In the genomic region with DNA sequence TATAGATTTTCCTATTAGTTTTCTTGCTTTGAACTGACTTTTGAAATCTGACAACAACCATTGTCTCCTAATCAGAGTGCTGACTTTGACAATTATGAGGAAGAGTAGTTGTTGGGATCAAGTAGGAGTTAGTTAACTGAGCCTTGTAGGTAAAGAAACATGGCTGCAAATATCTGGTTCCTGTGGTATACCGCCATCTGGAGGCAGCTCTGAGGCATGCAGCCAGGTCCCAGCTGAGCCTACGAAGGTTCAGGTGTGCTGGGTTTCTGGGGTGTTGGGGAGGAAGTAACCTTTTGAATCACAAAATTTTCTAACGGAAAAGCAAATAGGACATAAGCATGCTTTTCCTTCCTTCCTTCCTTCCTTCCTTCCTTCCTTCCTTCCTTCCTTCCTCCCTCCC, we compare ENCODE assay signal across 16 mouse cellular contexts.
DNase-seq lines count a peak whose midpoint lies in the region; ATAC-seq and TF ChIP-seq lines count a peak whose summit lies in the region.
"Had no signal": no experiment of that assay in that cellular context is flagged by ENCODE, and none has a peak within 500 bp of the region (broad histone marks: within the 10 kb centered on the region; RNA-seq: fewer than 3 reads in every experiment).

No protein-coding gene starts in this region.

- WGBS in heart, postnatal 0 days, result 62% methylated on average over 3 of the region's 3 CpGs
- 27% methylated on average over 3 of the region's 3 CpGs for WGBS in liver, embryonic 14.5 days (ENCODE audit: insufficient replicate concordance)

- no peaks in the 10 kb centered on the region for H3K4me1 ChIP-seq in heart, postnatal 0 days (ENCODE audit: control insufficient read depth, insufficient read depth)
- H3K4me1 ChIP-seq in liver, embryonic 14.5 days (replicated peaks; ENCODE audit: control insufficient read depth in 2 of 2, insufficient read depth in 2 of 2, low read length in 1 of 2), result no peaks in the 10 kb centered on the region
- no peaks in the 10 kb centered on the region for H3K4me1 ChIP-seq in E14TG2a.4 (replicated peaks; ENCODE audit: low read depth, low read length)

- no peak for TF ChIP-seq POLR2A in brain, embryonic 14.5 days (IDR thresholded peaks at IDR 0.05; ENCODE audit: borderline replicate concordance, extremely low read depth, insufficient read depth, insufficient read length, poor library complexity, severe bottlenecking)

- no peak overlapping the region for H3K9ac ChIP-seq in heart, postnatal 0 days (replicated peaks; ENCODE audit: low read depth, low read length)
- no peak overlapping the region for H3K9ac ChIP-seq in liver, embryonic 14.5 days (replicated peaks)
- H3K9ac ChIP-seq: midbrain, embryonic 12.5 days had no signal

- no peak overlapping the region for H3K27ac ChIP-seq in heart, postnatal 0 days (ENCODE audit: low read depth)
- H3K27ac ChIP-seq in liver, embryonic 14.5 days, result no peak overlapping the region
- H3K27ac ChIP-seq: embryonic facial prominence, embryonic 10.5 days; limb, embryonic 10.5 days; midbrain, embryonic 12.5 days had no signal

- H3K4me2 ChIP-seq in heart, postnatal 0 days (ENCODE audit: low read depth, low read length), result no peak overlapping the region
- no peak overlapping the region for H3K4me2 ChIP-seq in liver, embryonic 14.5 days (ENCODE audit: low read depth)
- H3K4me2 ChIP-seq: midbrain, embryonic 12.5 days had no signal

- TF ChIP-seq CTCF in heart, postnatal 0 days (IDR thresholded peaks at IDR 0.05; ENCODE audit: low read depth), result peak; percentile 19; the same call in 1 of the 2 replicates
- TF ChIP-seq CTCF in liver, embryonic 14.5 days (IDR thresholded peaks at IDR 0.05; ENCODE audit: low read depth), result peak; percentile 50
- peak; percentile 78 for TF ChIP-seq CTCF in E14TG2a.4 (conservative IDR thresholded peaks at IDR 0.05; ENCODE audit: low read length)
- peak; percentile 33; the same call in 1 of the 2 replicates for TF ChIP-seq CTCF in brain, embryonic 14.5 days (IDR thresholded peaks at IDR 0.05; ENCODE audit: borderline replicate concordance, extremely low read depth, insufficient read depth, insufficient read length)

- no peaks in the 10 kb centered on the region for H3K27me3 ChIP-seq in heart, postnatal 0 days (ENCODE audit: control insufficient read depth, insufficient read depth, low read length)
- H3K27me3 ChIP-seq in liver, embryonic 14.5 days (ENCODE audit: control insufficient read depth, insufficient read depth, low read length), result no peaks in the 10 kb centered on the region
- H3K27me3 ChIP-seq in E14TG2a.4 (ENCODE audit: insufficient read depth, low read length), result peaks cover 3% of the 10 kb centered on the region; the same call in 1 of the 2 replicates
- H3K27me3 ChIP-seq: midbrain, embryonic 12.5 days had no signal

- H3K36me3 ChIP-seq in heart, postnatal 0 days (replicated peaks; ENCODE audit: control insufficient read depth, insufficient read depth, low read length), result no peaks in the 10 kb centered on the region
- no peaks in the 10 kb centered on the region for H3K36me3 ChIP-seq in liver, embryonic 14.5 days (replicated peaks; ENCODE audit: control insufficient read depth, insufficient read depth, low read depth)
- no peaks in the 10 kb centered on the region for H3K36me3 ChIP-seq in E14TG2a.4 (ENCODE audit: insufficient read depth, low read length)
- H3K36me3 ChIP-seq: embryonic facial prominence, embryonic 10.5 days; limb, embryonic 10.5 days; midbrain, embryonic 12.5 days had no signal

- H3K9me3 ChIP-seq in heart, postnatal 0 days (replicated peaks; ENCODE audit: control insufficient read depth, low read length), result no peaks in the 10 kb centered on the region
- H3K9me3 ChIP-seq in liver, embryonic 14.5 days (ENCODE audit: control insufficient read depth, low read length), result no peaks in the 10 kb centered on the region
- H3K9me3 ChIP-seq in E14TG2a.4 (ENCODE audit: low read length), result no peaks in the 10 kb centered on the region
- H3K9me3 ChIP-seq: embryonic facial prominence, embryonic 10.5 days; limb, embryonic 10.5 days; midbrain, embryonic 12.5 days had no signal

- no peak for ATAC-seq in heart, postnatal 0 days (ENCODE audit: insufficient read depth, low read depth)
- no peak for ATAC-seq in liver, embryonic 14.5 days (ENCODE audit: insufficient read depth)

- no peak for TF ChIP-seq EP300 in heart, postnatal 0 days (IDR thresholded peaks at IDR 0.05; ENCODE audit: low read depth)
- no peak for TF ChIP-seq EP300 in liver, embryonic 14.5 days (IDR thresholded peaks at IDR 0.05; ENCODE audit: low read depth)

- no peak for DNase-seq in heart, postnatal 0 days (ENCODE audit: low spot score)
- no peak for DNase-seq in heart, adult 8-10 months (ENCODE audit: low spot score)
- DNase-seq in liver, embryonic 14.5 days (ENCODE audit: low read depth in 3 of 3, low spot score in 3 of 3), result no peak
- DNase-seq in liver, result no peak
- DNase-seq in brain, embryonic 14.5 days (ENCODE audit: low read depth), result no peak
- no peak for DNase-seq in frontal cortex, postnatal 25 days (ENCODE audit: low spot score in 2 of 2)
- no peak for DNase-seq in left cerebral cortex, adult 11 months (ENCODE audit: low spot score)
- DNase-seq: cerebellum, adult 9-11 months; heart, adult 18-20 months; kidney, adult 11 months; layer of hippocampus, adult 9-11 months; spleen, adult 18-20 months had no signal

- H3K4me3 ChIP-seq in heart, postnatal 0 days (ENCODE audit: low read depth, low read length), result no peak overlapping the region
- no peak overlapping the region for H3K4me3 ChIP-seq in liver, embryonic 14.5 days (ENCODE audit: insufficient read depth in 1 of 2, low read depth in 2 of 2, low read length in 2 of 2)
- H3K4me3 ChIP-seq in E14TG2a.4 (replicated peaks; ENCODE audit: low read length), result no peak overlapping the region
- H3K4me3 ChIP-seq: embryonic facial prominence, embryonic 10.5 days; limb, embryonic 10.5 days; midbrain, embryonic 12.5 days had no signal

Comparison
In these comparisons a context has a peak if more than half of its experiments do, and no peak if none do; other contexts are left out.
1. CTCF ChIP-seq: peak in every context shown above with its lines; median percentile 78 in E14TG2a.4; 50 in liver, embryonic 14.5 days; 33 in brain, embryonic 14.5 days; 19 in heart, postnatal 0 days.